In the genomic region with DNA sequence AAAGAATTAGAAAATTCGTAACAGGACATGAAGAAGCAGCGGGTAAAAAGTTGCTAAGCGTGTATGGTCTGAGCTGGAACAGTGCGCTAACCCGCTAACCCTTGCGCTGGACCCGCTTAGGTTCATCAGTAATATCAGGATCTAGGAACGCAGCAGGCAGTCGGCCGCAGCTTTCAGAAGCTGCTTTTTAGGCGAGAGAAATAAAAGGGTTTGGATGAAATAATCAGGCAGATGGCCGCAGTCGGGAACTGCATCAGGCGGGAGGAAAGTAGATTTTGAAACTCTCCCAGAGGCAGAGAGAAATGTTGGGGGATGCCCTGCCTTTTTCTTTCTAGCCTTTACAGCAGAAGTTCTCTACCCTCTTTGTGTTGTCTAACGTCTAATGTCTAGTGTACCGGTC, we compare ENCODE assay signal across 15 mouse cellular contexts. TPM values are rescaled to one million over a fixed set of nuclear protein-coding genes. Genes with fewer than 3 reads are reported as not detected.
DNase-seq lines count a peak whose midpoint lies in the region; ATAC-seq lines count a peak whose summit lies in the region.
"Had no signal": no experiment of that assay in that cellular context is flagged by ENCODE, and none has a peak within 500 bp of the region (broad histone marks: within the 10 kb centered on the region; RNA-seq: fewer than 3 reads in every experiment).

No protein-coding gene starts in this region.

- no peak overlapping the region for H3K4me3 ChIP-seq in intestine, embryonic 15.5 days (replicated peaks)
- no peak overlapping the region for H3K4me3 ChIP-seq in intestine, embryonic 16.5 days (ENCODE audit: low read length)
- H3K4me3 ChIP-seq in hindbrain, embryonic 14.5 days (replicated peaks; ENCODE audit: low read length): no peak overlapping the region
- H3K4me3 ChIP-seq in neural tube, embryonic 13.5 days: no peak overlapping the region
- H3K4me3 ChIP-seq: left cerebral cortex, adult 2 months had no signal

- H3K9me3 ChIP-seq in intestine, embryonic 15.5 days: no peaks in the 10 kb centered on the region
- 0 out of 2 replicates have a peak, but pooled peaks cover 4% of the 10 kb centered on the region for H3K9me3 ChIP-seq in intestine, embryonic 16.5 days (ENCODE audit: control insufficient read depth, low read length)
- H3K9me3 ChIP-seq in hindbrain, embryonic 14.5 days (ENCODE audit: control insufficient read depth, low read length): peaks cover 8% of the 10 kb centered on the region; the same call in 1 of the 2 replicates
- peaks cover 3% of the 10 kb centered on the region; the same call in 1 of the 2 replicates for H3K9me3 ChIP-seq in neural tube, embryonic 13.5 days

- 16% methylated on average over 16 of the region's 16 CpGs for WGBS in intestine, embryonic 15.5 days
- WGBS in intestine, embryonic 16.5 days: 20% methylated on average over 16 of the region's 16 CpGs
- 5% methylated on average over 16 of the region's 16 CpGs for WGBS in hindbrain, embryonic 14.5 days
- 5% methylated on average over 16 of the region's 16 CpGs for WGBS in neural tube, embryonic 13.5 days

- no peaks in the 10 kb centered on the region for H3K4me1 ChIP-seq in intestine, embryonic 15.5 days (replicated peaks)
- no peaks in the 10 kb centered on the region for H3K4me1 ChIP-seq in intestine, embryonic 16.5 days (ENCODE audit: control insufficient read depth, insufficient read depth, low read length)
- no peaks in the 10 kb centered on the region for H3K4me1 ChIP-seq in hindbrain, embryonic 14.5 days (replicated peaks; ENCODE audit: control insufficient read depth, insufficient read depth, low read length)
- H3K4me1 ChIP-seq in neural tube, embryonic 13.5 days (replicated peaks): peaks cover 5% of the 10 kb centered on the region; the same call in 1 of the 2 replicates

- H3K27me3 ChIP-seq in intestine, embryonic 15.5 days (replicated peaks): 0 out of 2 replicates have a peak, but pooled peaks cover 6% of the 10 kb centered on the region
- no peaks in the 10 kb centered on the region for H3K27me3 ChIP-seq in intestine, embryonic 16.5 days (replicated peaks; ENCODE audit: control insufficient read depth, insufficient read depth, low read length)
- H3K27me3 ChIP-seq in hindbrain, embryonic 14.5 days (ENCODE audit: control insufficient read depth, insufficient read depth, low read length): peaks cover 21% of the 10 kb centered on the region
- peaks cover 30% of the 10 kb centered on the region for H3K27me3 ChIP-seq in neural tube, embryonic 13.5 days

- no peak for ATAC-seq in intestine, embryonic 15.5 days
- no peak for ATAC-seq in intestine, embryonic 16.5 days
- no peak for ATAC-seq in hindbrain, embryonic 14.5 days (ENCODE audit: low FRiP score)
- ATAC-seq in neural tube, embryonic 13.5 days (ENCODE audit: low read depth): no peak
- ATAC-seq in erythroid progenitor cell, adult 5-6 weeks (replicated peaks; ENCODE audit: low FRiP score, poor library complexity, severe bottlenecking): no peak
- no peak for ATAC-seq in monocyte, adult 5-6 weeks (replicated peaks; ENCODE audit: insufficient number of reproducible peaks, low FRiP score, low TSS enrichment, poor library complexity, severe bottlenecking)

- no peak overlapping the region for H3K27ac ChIP-seq in intestine, embryonic 15.5 days
- no peak overlapping the region for H3K27ac ChIP-seq in intestine, embryonic 16.5 days (ENCODE audit: low read length)
- H3K27ac ChIP-seq in hindbrain, embryonic 14.5 days: no peak overlapping the region
- H3K27ac ChIP-seq in neural tube, embryonic 13.5 days (replicated peaks): no peak overlapping the region
- H3K27ac ChIP-seq: left cerebral cortex, adult 2 months; liver, embryonic 14.5 days; macrophage had no signal

- peak overlapping the region; percentile 22; the same call in 1 of the 2 replicates for H3K4me2 ChIP-seq in intestine, embryonic 15.5 days (replicated peaks)
- H3K4me2 ChIP-seq in intestine, embryonic 16.5 days (ENCODE audit: low read depth, low read length): no peak overlapping the region
- peak overlapping the region; percentile 31 for H3K4me2 ChIP-seq in hindbrain, embryonic 14.5 days (replicated peaks)
- H3K4me2 ChIP-seq in neural tube, embryonic 13.5 days: peak overlapping the region; percentile 30; the same call in 1 of the 2 replicates

- peak; percentile 11 for DNase-seq in embryo, embryonic 11 days
- DNase-seq in hindbrain, embryonic 14.5 days (ENCODE audit: low spot score): no peak
- DNase-seq: heart, postnatal 10 days had no signal

- no peaks in the 10 kb centered on the region for H3K36me3 ChIP-seq in intestine, embryonic 15.5 days
- H3K36me3 ChIP-seq in intestine, embryonic 16.5 days (ENCODE audit: control insufficient read depth, insufficient read depth, low read length): no peaks in the 10 kb centered on the region
- no peaks in the 10 kb centered on the region for H3K36me3 ChIP-seq in hindbrain, embryonic 14.5 days (replicated peaks; ENCODE audit: control insufficient read depth, insufficient read depth)
- H3K36me3 ChIP-seq in neural tube, embryonic 13.5 days: no peaks in the 10 kb centered on the region

- H3K9ac ChIP-seq in intestine, embryonic 15.5 days: no peak overlapping the region
- no peak overlapping the region for H3K9ac ChIP-seq in intestine, embryonic 16.5 days (ENCODE audit: low read depth, low read length)
- H3K9ac ChIP-seq in hindbrain, embryonic 14.5 days: no peak overlapping the region
- H3K9ac ChIP-seq in neural tube, embryonic 13.5 days: no peak overlapping the region
- H3K9ac ChIP-seq: liver, embryonic 14.5 days had no signal

RNA-seq across cellular contexts. Expression of gene Olfr1339, which starts 9.9 kb away (rescaled TPM):
- polyA plus RNA-seq in intestine, embryonic 15.5 days (2015; fragmentation: Nextera tagmentation; extraction: Ambion mirVana): not detected in 2 replicates
- polyA plus RNA-seq in intestine, embryonic 16.5 days (2015; fragmentation: Nextera tagmentation; extraction: Ambion mirVana): not detected in 2 replicates
- polyA plus RNA-seq in hindbrain, embryonic 14.5 days (2014; fragmentation: Nextera tagmentation; extraction: Ambion mirVana): not detected in 2 replicates
- not detected in 2 replicates for polyA plus RNA-seq in neural tube, embryonic 13.5 days (2015; fragmentation: Nextera tagmentation; extraction: Ambion mirVana)
- not detected in 2 replicates for total RNA-seq in erythroid progenitor cell, adult 5-6 weeks (2015; ENCODE audit: low replicate concordance)
- not detected in 2 replicates for total RNA-seq in erythroid progenitor cell, adult 5-6 weeks (2017; ENCODE audit: low replicate concordance)
- not detected in 3 replicates for total RNA-seq in monocyte, adult 5-6 weeks (2017)
- total RNA-seq: CH12.LX; gastrocnemius, adult 18-20 months; heart, postnatal 10 days; left cerebral cortex, adult 2 months had no signal
- polyA plus RNA-seq: embryonic facial prominence, embryonic 14.5 days; kidney, embryonic 16.5 days; liver, embryonic 14.5 days; macrophage had no signal

RNA-seq across cellular contexts. Expression of gene Olfr1338, which starts 16.7 kb away (rescaled TPM):
- not detected in 2 replicates for polyA plus RNA-seq in intestine, embryonic 15.5 days (2015; fragmentation: Nextera tagmentation; extraction: Ambion mirVana)
- polyA plus RNA-seq in intestine, embryonic 16.5 days (2015; fragmentation: Nextera tagmentation; extraction: Ambion mirVana): not detected in 2 replicates
- polyA plus RNA-seq in hindbrain, embryonic 14.5 days (2014; fragmentation: Nextera tagmentation; extraction: Ambion mirVana): not detected in 2 replicates
- polyA plus RNA-seq in neural tube, embryonic 13.5 days (2015; fragmentation: Nextera tagmentation; extraction: Ambion mirVana): not detected in 2 replicates
- total RNA-seq in erythroid progenitor cell, adult 5-6 weeks (2015; ENCODE audit: low replicate concordance): not detected in 2 replicates
- not detected in 2 replicates for total RNA-seq in erythroid progenitor cell, adult 5-6 weeks (2017; ENCODE audit: low replicate concordance)
- not detected in 3 replicates for total RNA-seq in monocyte, adult 5-6 weeks (2017)
- total RNA-seq: CH12.LX; gastrocnemius, adult 18-20 months; heart, postnatal 10 days; left cerebral cortex, adult 2 months had no signal
- polyA plus RNA-seq: kidney, embryonic 16.5 days; liver, embryonic 14.5 days; macrophage had no signal

RNA-seq across cellular contexts. Expression of gene Olfr1340, which starts 21.9 kb away (rescaled TPM):
- not detected in 2 replicates for polyA plus RNA-seq in intestine, embryonic 15.5 days (2015; fragmentation: Nextera tagmentation; extraction: Ambion mirVana)
- not detected in 2 replicates for polyA plus RNA-seq in intestine, embryonic 16.5 days (2015; fragmentation: Nextera tagmentation; extraction: Ambion mirVana)
- not detected in 2 replicates for polyA plus RNA-seq in hindbrain, embryonic 14.5 days (2014; fragmentation: Nextera tagmentation; extraction: Ambion mirVana)
- not detected in 2 replicates for polyA plus RNA-seq in neural tube, embryonic 13.5 days (2015; fragmentation: Nextera tagmentation; extraction: Ambion mirVana)
- total RNA-seq in erythroid progenitor cell, adult 5-6 weeks (2015; ENCODE audit: low replicate concordance): not detected in 2 replicates
- total RNA-seq in erythroid progenitor cell, adult 5-6 weeks (2017; ENCODE audit: low replicate concordance): not detected in 2 replicates
- total RNA-seq in monocyte, adult 5-6 weeks (2017): not detected in 3 replicates
- total RNA-seq: CH12.LX; gastrocnemius, adult 18-20 months; heart, postnatal 10 days; left cerebral cortex, adult 2 months had no signal
- polyA plus RNA-seq: kidney, embryonic 16.5 days; liver, embryonic 14.5 days; macrophage had no signal

RNA-seq across cellular contexts. Expression of gene Olfr1341, which starts 38.6 kb away (rescaled TPM):
- polyA plus RNA-seq in intestine, embryonic 15.5 days (2015; fragmentation: Nextera tagmentation; extraction: Ambion mirVana): not detected in 2 replicates
- polyA plus RNA-seq in intestine, embryonic 16.5 days (2015; fragmentation: Nextera tagmentation; extraction: Ambion mirVana): not detected in 2 replicates
- not detected in 2 replicates for polyA plus RNA-seq in hindbrain, embryonic 14.5 days (2014; fragmentation: Nextera tagmentation; extraction: Ambion mirVana)
- not detected in 2 replicates for polyA plus RNA-seq in neural tube, embryonic 13.5 days (2015; fragmentation: Nextera tagmentation; extraction: Ambion mirVana)
- total RNA-seq in erythroid progenitor cell, adult 5-6 weeks (2015; ENCODE audit: low replicate concordance): not detected in 2 replicates
- not detected in 2 replicates for total RNA-seq in erythroid progenitor cell, adult 5-6 weeks (2017; ENCODE audit: low replicate concordance)
- total RNA-seq in monocyte, adult 5-6 weeks (2017): 0.32 TPM in 1 of 3 replicates, not detected in the others
- total RNA-seq: CH12.LX; gastrocnemius, adult 18-20 months; heart, postnatal 10 days; left cerebral cortex, adult 2 months had no signal
- polyA plus RNA-seq: kidney, embryonic 16.5 days; liver, embryonic 14.5 days; macrophage had no signal

RNA-seq across cellular contexts. Expression of gene Olfr1337, which starts 40.5 kb away (rescaled TPM):
- not detected in 2 replicates for polyA plus RNA-seq in intestine, embryonic 15.5 days (2015; fragmentation: Nextera tagmentation; extraction: Ambion mirVana)
- polyA plus RNA-seq in intestine, embryonic 16.5 days (2015; fragmentation: Nextera tagmentation; extraction: Ambion mirVana): not detected in 2 replicates
- not detected in 2 replicates for polyA plus RNA-seq in hindbrain, embryonic 14.5 days (2014; fragmentation: Nextera tagmentation; extraction: Ambion mirVana)
- polyA plus RNA-seq in neural tube, embryonic 13.5 days (2015; fragmentation: Nextera tagmentation; extraction: Ambion mirVana): not detected in 2 replicates
- not detected in 2 replicates for total RNA-seq in erythroid progenitor cell, adult 5-6 weeks (2015; ENCODE audit: low replicate concordance)
- not detected in 2 replicates for total RNA-seq in erythroid progenitor cell, adult 5-6 weeks (2017; ENCODE audit: low replicate concordance)
- total RNA-seq in monocyte, adult 5-6 weeks (2017): not detected in 3 replicates
- total RNA-seq: CH12.LX; gastrocnemius, adult 18-20 months; heart, postnatal 10 days; left cerebral cortex, adult 2 months had no signal
- polyA plus RNA-seq: embryonic facial prominence, embryonic 14.5 days; kidney, embryonic 16.5 days; liver, embryonic 14.5 days; macrophage had no signal
